Mouse (Mus musculus): Measurements from ENCODE around the gene Zdhhc18. TPM values are rescaled to one million over a fixed set of nuclear protein-coding genes. Genes with fewer than 3 reads are reported as not detected.
"Not testable (repeated sequence)": the region's sequence is repeated elsewhere in the genome, so short reads cannot be mapped to it uniquely, and the experiment has no call there.

The Zdhhc18 gene
- total and polyA plus RNA-seq, 2 experiments from 2014 or later = 5.9 to 19.2 TPM

DNA sequence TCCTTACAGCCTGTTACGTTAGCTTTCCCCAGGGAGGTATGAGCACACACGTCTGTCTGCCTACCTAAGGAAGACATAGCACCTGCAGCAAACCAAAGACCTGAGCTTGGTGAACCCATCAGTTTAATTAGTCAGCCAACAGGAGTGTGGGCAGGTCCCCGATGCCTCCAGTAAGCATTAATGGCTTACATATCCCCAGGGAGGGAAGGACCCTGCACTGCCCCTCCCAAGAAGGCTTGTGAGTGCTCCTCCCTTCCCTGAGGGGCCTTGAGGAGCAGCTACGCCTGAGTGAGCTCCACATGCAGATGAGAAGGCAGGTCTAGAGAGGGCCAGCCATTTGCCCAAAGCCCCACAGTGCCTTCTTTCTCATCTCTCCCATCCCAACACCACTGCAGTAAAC, 6.3 kb upstream of the Zdhhc18 start:
- Histone ChIP-seq H3K4me1 (ENCODE audit: insufficient read depth, low read length) (no peaks in the 10 kb centered on the region), H3K27me3 (ENCODE audit: insufficient read depth, low read length) (no peaks in the 10 kb centered on the region), H3K4me2 (ENCODE audit: low read depth, low read length, poor library complexity, severe bottlenecking) (no peak overlapping the region), H3K9me3 (ENCODE audit: low read length) (no peaks in the 10 kb centered on the region), H3K36me3 (ENCODE audit: insufficient read depth, low read length) (no peaks in the 10 kb centered on the region), H3K4me3 (ENCODE audit: low read depth, low read length) (no peak overlapping the region), H3K27ac (ENCODE audit: low read depth, low read length) (no peak overlapping the region), H3K9ac (replicated peaks; ENCODE audit: low read length, poor library complexity, severe bottlenecking) (no peak overlapping the region)
- no peak for DNase-seq (ENCODE audit: low spot score)
- no peak for ATAC-seq (ENCODE audit: low FRiP score)
- TF ChIP-seq CTCF (IDR thresholded peaks at IDR 0.05) = no peak
- WGBS = 45% methylated on average over 4 of the region's 4 CpGs

GRCm38 (mm10) chr4:133654070-133654469, 4.1 kb upstream of the Zdhhc18 start:
- not testable (repeated sequence) for H3K9me3 ChIP-seq (ENCODE audit: low read length); H3K36me3 ChIP-seq (ENCODE audit: insufficient read depth, low read length); H3K27me3 ChIP-seq (ENCODE audit: insufficient read depth, low read length); H3K4me2 ChIP-seq (ENCODE audit: low read depth, low read length, poor library complexity, severe bottlenecking); H3K27ac ChIP-seq (ENCODE audit: low read depth, low read length); H3K9ac ChIP-seq (replicated peaks; ENCODE audit: low read length, poor library complexity, severe bottlenecking); ATAC-seq (ENCODE audit: low FRiP score); DNase-seq (ENCODE audit: low spot score); H3K4me1 ChIP-seq (ENCODE audit: insufficient read depth, low read length); H3K4me3 ChIP-seq (ENCODE audit: low read depth, low read length)
- 92% methylated on average over 5 of the region's 5 CpGs for WGBS

- Histone ChIP-seq H3K27me3 (ENCODE audit: insufficient read depth, low read length) (no peaks in the 10 kb centered on the region), H3K36me3 (ENCODE audit: insufficient read depth, low read length) (no peaks in the 10 kb centered on the region), H3K4me1 (ENCODE audit: insufficient read depth, low read length) (no peaks in the 10 kb centered on the region), H3K4me3 (ENCODE audit: low read depth, low read length) (no peak overlapping the region), H3K4me2 (ENCODE audit: low read depth, low read length, poor library complexity, severe bottlenecking) (no peak overlapping the region), H3K9me3 (ENCODE audit: low read length) (no peaks in the 10 kb centered on the region), H3K27ac (ENCODE audit: low read depth, low read length) (no peak overlapping the region), H3K9ac (replicated peaks; ENCODE audit: low read length, poor library complexity, severe bottlenecking) (no peak overlapping the region)
- ATAC-seq (ENCODE audit: low FRiP score) = no peak
- no peak for TF ChIP-seq CTCF (IDR thresholded peaks at IDR 0.05)
- no peak for DNase-seq (ENCODE audit: low spot score)
- 71% methylated on average over 10 of the region's 10 CpGs for WGBS
These were observed 2.8 kb upstream of the Zdhhc18 start for GRCm38 (mm10) chr4:133652746-133653145.

DNA sequence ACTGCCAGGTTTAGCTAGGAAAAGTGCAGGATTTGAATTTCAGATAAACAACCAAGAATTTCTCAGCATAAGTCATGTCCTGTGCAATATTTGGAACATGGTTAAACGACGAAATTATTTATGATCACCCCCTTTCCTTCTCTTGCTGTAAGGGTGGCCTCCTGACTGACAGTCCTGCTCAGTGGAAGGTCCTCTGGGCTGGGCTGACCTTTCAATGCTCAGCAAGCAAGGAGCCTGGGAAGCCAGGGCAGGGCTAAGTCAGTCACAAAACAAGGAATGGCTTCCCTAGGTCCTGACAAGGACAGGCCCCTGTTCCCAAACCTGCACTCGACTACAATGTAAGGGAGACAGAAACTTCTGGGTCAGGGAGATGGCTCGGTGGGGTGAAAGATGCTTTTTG, 2.0 kb upstream of the Zdhhc18 start:
- DNase-seq (ENCODE audit: low spot score) (no peak), ATAC-seq (ENCODE audit: low FRiP score) (no peak)
- no peaks in the 10 kb centered on the region for H3K9me3 ChIP-seq (ENCODE audit: low read length)
- no peak overlapping the region for H3K4me2 ChIP-seq (ENCODE audit: low read depth, low read length, poor library complexity, severe bottlenecking)
- TF ChIP-seq CTCF (IDR thresholded peaks at IDR 0.05) = no peak
- H3K4me3 ChIP-seq (ENCODE audit: low read depth, low read length) = no peak overlapping the region
- H3K36me3 ChIP-seq (ENCODE audit: insufficient read depth, low read length) = no peaks in the 10 kb centered on the region
- H3K4me1 ChIP-seq (ENCODE audit: insufficient read depth, low read length) = no peaks in the 10 kb centered on the region
- no peaks in the 10 kb centered on the region for H3K27me3 ChIP-seq (ENCODE audit: insufficient read depth, low read length)
- WGBS = 83% methylated on average over 4 of the region's 4 CpGs
- H3K27ac ChIP-seq (ENCODE audit: low read depth, low read length) = no peak overlapping the region
- no peak overlapping the region for H3K9ac ChIP-seq (replicated peaks; ENCODE audit: low read length, poor library complexity, severe bottlenecking)

DNA sequence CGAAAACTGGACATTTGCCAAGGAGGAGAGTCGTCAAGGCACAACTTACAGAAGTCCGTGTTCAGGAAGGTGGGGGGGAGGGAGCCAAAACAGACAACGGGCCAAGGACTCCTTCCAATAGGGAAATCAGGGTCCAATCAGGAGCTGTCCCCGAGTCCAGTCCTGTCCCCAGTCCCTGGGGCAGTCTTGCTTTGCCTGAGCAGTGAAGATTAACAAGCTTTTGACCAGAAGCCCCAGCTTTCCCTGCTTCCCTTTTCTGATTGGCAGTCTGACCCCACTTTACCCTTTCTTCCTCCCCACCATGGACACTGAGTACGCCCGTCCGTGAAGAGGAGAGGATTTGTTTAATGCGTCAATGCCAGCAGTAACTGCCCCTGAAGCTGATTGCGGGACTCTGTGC, 1.5 kb upstream of the Zdhhc18 start:
- no peak overlapping the region for H3K9ac ChIP-seq (replicated peaks; ENCODE audit: low read length, poor library complexity, severe bottlenecking)
- DNase-seq (ENCODE audit: low spot score) (no peak), ATAC-seq (ENCODE audit: low FRiP score) (no peak)
- H3K27ac ChIP-seq (ENCODE audit: low read depth, low read length) = no peak overlapping the region
- H3K4me3 ChIP-seq (ENCODE audit: low read depth, low read length) = no peak overlapping the region
- no peaks in the 10 kb centered on the region for H3K27me3 ChIP-seq (ENCODE audit: insufficient read depth, low read length)
- TF ChIP-seq CTCF (IDR thresholded peaks at IDR 0.05) = no peak
- H3K9me3 ChIP-seq (ENCODE audit: low read length) = no peaks in the 10 kb centered on the region
- WGBS = 45% methylated on average over 10 of the region's 10 CpGs
- no peaks in the 10 kb centered on the region for H3K36me3 ChIP-seq (ENCODE audit: insufficient read depth, low read length)
- H3K4me2 ChIP-seq (ENCODE audit: low read depth, low read length, poor library complexity, severe bottlenecking) = no peak overlapping the region
- no peaks in the 10 kb centered on the region for H3K4me1 ChIP-seq (ENCODE audit: insufficient read depth, low read length)

GRCm38 (mm10) chr4:133649464-133649863, 490 bp downstream of the Zdhhc18 start:
- H3K36me3 ChIP-seq (ENCODE audit: insufficient read depth, low read length); DNase-seq (ENCODE audit: low spot score); ATAC-seq (ENCODE audit: low FRiP score); H3K27me3 ChIP-seq (ENCODE audit: insufficient read depth, low read length); H3K9ac ChIP-seq (replicated peaks; ENCODE audit: low read length, poor library complexity, severe bottlenecking); H3K4me1 ChIP-seq (ENCODE audit: insufficient read depth, low read length); H3K9me3 ChIP-seq (ENCODE audit: low read length): not testable (repeated sequence)
- Histone ChIP-seq H3K4me2 (ENCODE audit: low read depth, low read length, poor library complexity, severe bottlenecking) (peak overlapping the region; percentile 39), H3K27ac (ENCODE audit: low read depth, low read length) (0 out of 2 replicates have a peak overlapping the region, but pooled peaks have one; percentile 18), H3K4me3 (ENCODE audit: low read depth, low read length) (peak overlapping the region; percentile 8; the same call in 1 of the 2 replicates)
- 90% methylated on average over 5 of the region's 5 CpGs for WGBS
